Mouse (Mus musculus) lung, embryonic 15.5 days (tissue): ENCODE measurements around the gene Pdzk1. TPM values are rescaled to one million over a fixed set of nuclear protein-coding genes. Genes with fewer than 3 reads are reported as not detected.

ENCODE experiments used
- ATAC-seq: fragments of 200-750 bp; cut with Nextera tagmentation; 2 replicates; pipeline ENCODE4 v1.8.0; 2017; ENCODE audit warnings: moderate number of reproducible peaks, borderline replicate concordance; ENCODE audit not compliant: low FRiP score, low TSS enrichment; ENCODE audit errors: extremely low read depth
- H3K27ac ChIP-seq: fragments of 300-500 bp; sonication (generic); 2 replicates; pipeline ENCODE4 v1.5.1; 2015; ENCODE audit warnings: moderate library complexity, mild to moderate bottlenecking, inconsistent platforms
- H3K27me3 ChIP-seq: fragments of 300-500 bp; sonication (generic); 2 replicates; pipeline ENCODE4 v1.6.1; 2015; ENCODE audit warnings: inconsistent platforms
- H3K36me3 ChIP-seq: fragments of 300-500 bp; sonication (generic); 2 replicates; pipeline ENCODE4 v1.6.1; 2015; ENCODE audit warnings: inconsistent platforms
- H3K4me1 ChIP-seq: fragments of 300-500 bp; sonication (generic); 2 replicates; pipeline ENCODE4 v1.6.1; 2015; ENCODE audit warnings: inconsistent platforms
- H3K4me2 ChIP-seq: fragments of 300-500 bp; sonication (generic); 2 replicates; pipeline ENCODE4 v1.6.1; 2015; ENCODE audit warnings: inconsistent platforms, mild to moderate bottlenecking, moderate library complexity
- H3K4me3 ChIP-seq: fragments of 300-500 bp; sonication (generic); 2 replicates; pipeline ENCODE4 v1.5.1; 2015; ENCODE audit warnings: mild to moderate bottlenecking, inconsistent platforms
- H3K9ac ChIP-seq: fragments of 300-500 bp; sonication (generic); 2 replicates; pipeline ENCODE4 v1.6.1; 2015; ENCODE audit warnings: inconsistent platforms
- H3K9me3 ChIP-seq: fragments of 300-500 bp; sonication (generic); 2 replicates; pipeline ENCODE4 v1.6.1; 2016; ENCODE audit warnings: inconsistent platforms
- WGBS: fragments of 180-500 bp; shearing (Covaris S2); methylation state at CpG from one replicate; pipeline ENCODE4 v1.1.7; 2015; 5-methylcytosine and 5-hydroxymethylcytosine counted together
- polyA plus RNA-seq: library from polyadenylated mRNA; unstranded; fragments of >200 nt; fragmentation: Nextera tagmentation; extraction: Ambion mirVana; gene quantifications from 2 replicates; pipeline ENCODE4 v1.2.1, GENCODE M21; 2015

Gene Pdzk1
- polyA plus RNA-seq, result 0.14 and 0.42 TPM in 2 replicates

GRCm38 (mm10) chr3:96828984-96829383 is at the start of gene Pdzk1, which contains the start of gene Cd160:
Gene Pdzk1, plus strand, starts transcription at chr3:96829284.
Gene Cd160, minus strand, starts transcription at chr3:96829351.
- no peaks in the 10 kb centered on the region for H3K27me3 ChIP-seq
- no peak within 1 kb of the TSS for H3K27ac ChIP-seq
- no peak for ATAC-seq
- no peak within 1 kb of the TSS for H3K4me2 ChIP-seq
- no peaks in the 10 kb centered on the region for H3K36me3 ChIP-seq
- no peak within 1 kb of the TSS for H3K9ac ChIP-seq
- no peaks in the 10 kb centered on the region for H3K9me3 ChIP-seq
- no peaks in the 10 kb centered on the region for H3K4me1 ChIP-seq
- H3K4me3 ChIP-seq, result no peak within 1 kb of the TSS
- WGBS, result 35% methylated on average over 1 of the region's 1 CpGs

DNA sequence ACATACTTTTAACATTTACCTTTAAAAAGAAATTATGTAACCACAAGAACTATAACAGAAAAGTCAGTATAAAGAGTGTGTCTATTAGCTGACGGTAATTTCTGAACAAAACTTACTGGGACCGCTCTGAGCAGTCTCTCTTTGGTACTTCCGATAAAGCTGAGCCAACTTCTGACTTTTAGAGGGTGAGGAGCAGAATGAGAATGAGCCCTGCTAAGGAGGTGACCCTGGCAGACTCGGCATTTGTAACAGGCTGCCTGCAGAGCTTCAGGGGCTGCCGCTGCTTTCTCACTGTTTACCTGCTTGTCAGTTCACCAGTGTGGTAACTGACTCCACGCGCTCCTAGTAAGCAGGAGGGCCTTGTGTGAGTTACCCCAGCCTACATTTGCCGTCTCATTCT is 46.8 kb upstream of the Pdzk1 start:
- Histone ChIP-seq H3K9ac (no peak overlapping the region), H3K27ac (no peak overlapping the region), H3K36me3 (peaks cover 9% of the 10 kb centered on the region; the same call in 1 of the 2 replicates), H3K4me3 (no peak overlapping the region), H3K4me1 (no peaks in the 10 kb centered on the region), H3K9me3 (no peaks in the 10 kb centered on the region), H3K27me3 (no peaks in the 10 kb centered on the region), H3K4me2 (no peak overlapping the region)
- 62% methylated on average over 8 of the region's 8 CpGs for WGBS
- ATAC-seq, result no peak

DNA sequence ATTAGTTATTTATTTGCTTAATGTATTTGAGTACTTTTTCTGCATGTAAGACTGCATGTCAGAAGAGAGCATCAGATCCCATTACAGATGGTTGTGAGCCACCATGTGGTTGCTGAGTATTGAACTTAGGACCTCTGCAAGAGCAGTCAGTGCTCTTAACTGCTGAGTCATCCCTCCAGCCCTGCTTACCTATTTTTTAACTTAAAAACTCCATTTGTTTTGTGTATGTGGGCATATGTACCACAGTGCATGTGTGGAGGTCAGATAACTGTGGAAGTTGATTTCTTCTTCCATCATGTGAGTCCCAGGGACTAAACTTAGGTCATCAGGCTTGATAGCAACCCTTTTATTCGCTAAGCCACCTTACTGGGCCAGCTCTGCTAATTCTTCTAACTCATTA is 41.3 kb upstream of the Pdzk1 start:
- peaks cover 32% of the 10 kb centered on the region for H3K36me3 ChIP-seq
- H3K27me3 ChIP-seq, result no peaks in the 10 kb centered on the region
- H3K4me3 ChIP-seq, result no peak overlapping the region
- ATAC-seq, result no peak
- 86% methylated on average over 1 of the region's 1 CpGs for WGBS
- H3K4me2 ChIP-seq, result no peak overlapping the region
- H3K4me1 ChIP-seq, result no peaks in the 10 kb centered on the region
- H3K9ac ChIP-seq, result no peak overlapping the region
- no peaks in the 10 kb centered on the region for H3K9me3 ChIP-seq
- H3K27ac ChIP-seq, result no peak overlapping the region

DNA sequence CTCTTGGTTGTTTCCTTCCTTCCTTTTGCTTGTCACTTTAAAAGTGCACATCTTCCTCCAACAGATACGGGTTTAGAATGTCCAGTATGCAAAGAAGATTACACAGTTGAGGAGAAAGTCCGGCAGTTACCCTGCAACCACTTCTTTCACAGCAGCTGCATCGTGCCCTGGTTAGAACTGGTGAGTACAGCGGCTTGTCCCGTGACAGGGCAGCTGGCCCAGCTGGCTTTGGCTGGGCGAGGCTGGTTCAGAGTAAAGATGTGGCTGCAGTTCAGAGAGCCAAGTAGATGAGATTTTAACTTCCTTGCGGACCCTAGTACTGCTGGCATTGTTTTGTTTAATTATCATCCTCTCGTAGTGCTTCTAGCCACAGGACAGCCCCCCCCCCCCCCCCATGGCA is 40.6 kb upstream of the Pdzk1 start:
- WGBS, result 81% methylated on average over 8 of the region's 8 CpGs

GRCm38 (mm10) chr3:96800254-96800653 is 28.8 kb upstream of the Pdzk1 start:
- Histone ChIP-seq H3K9ac (no peak overlapping the region), H3K9me3 (no peaks in the 10 kb centered on the region), H3K4me2 (no peak overlapping the region), H3K4me1 (no peaks in the 10 kb centered on the region), H3K27me3 (no peaks in the 10 kb centered on the region), H3K36me3 (peaks cover 5% of the 10 kb centered on the region; the same call in 1 of the 2 replicates), H3K4me3 (no peak overlapping the region), H3K27ac (no peak overlapping the region)
- 75% methylated on average over 11 of the region's 11 CpGs for WGBS
- ATAC-seq, result no peak

More for the DNA sequence above, 40.6 kb upstream of the Pdzk1 start:
- Histone ChIP-seq H3K9me3 (no peaks in the 10 kb centered on the region), H3K4me1 (no peaks in the 10 kb centered on the region), H3K27me3 (no peaks in the 10 kb centered on the region), H3K9ac (no peak overlapping the region), H3K4me3 (no peak overlapping the region), H3K36me3 (peaks cover 32% of the 10 kb centered on the region), H3K4me2 (no peak overlapping the region), H3K27ac (no peak overlapping the region)
- ATAC-seq, result no peak

- no peaks in the 10 kb centered on the region for H3K4me1 ChIP-seq
- H3K4me2 ChIP-seq, result no peak overlapping the region
- no peak for ATAC-seq
- H3K27me3 ChIP-seq, result no peaks in the 10 kb centered on the region
- WGBS, result 26% methylated on average over 1 of the region's 1 CpGs
- no peak overlapping the region for H3K9ac ChIP-seq
- no peak overlapping the region for H3K27ac ChIP-seq
- no peaks in the 10 kb centered on the region for H3K36me3 ChIP-seq
- no peaks in the 10 kb centered on the region for H3K9me3 ChIP-seq
- H3K4me3 ChIP-seq, result no peak overlapping the region
Measured at GRCm38 (mm10) chr3:96802214-96802613, 26.9 kb upstream of the Pdzk1 start.

GRCm38 (mm10) chr3:96808136-96808535 is 20.9 kb upstream of the Pdzk1 start:
- no peak overlapping the region for H3K9ac ChIP-seq
- peaks cover 11% of the 10 kb centered on the region; the same call in 1 of the 2 replicates for H3K27me3 ChIP-seq
- 78% methylated on average over 3 of the region's 3 CpGs for WGBS
- H3K4me3 ChIP-seq, result no peak overlapping the region
- no peak for ATAC-seq
- H3K9me3 ChIP-seq, result no peaks in the 10 kb centered on the region
- H3K4me2 ChIP-seq, result no peak overlapping the region
- no peak overlapping the region for H3K27ac ChIP-seq
- peaks cover 5% of the 10 kb centered on the region for H3K4me1 ChIP-seq
- no peaks in the 10 kb centered on the region for H3K36me3 ChIP-seq

DNA sequence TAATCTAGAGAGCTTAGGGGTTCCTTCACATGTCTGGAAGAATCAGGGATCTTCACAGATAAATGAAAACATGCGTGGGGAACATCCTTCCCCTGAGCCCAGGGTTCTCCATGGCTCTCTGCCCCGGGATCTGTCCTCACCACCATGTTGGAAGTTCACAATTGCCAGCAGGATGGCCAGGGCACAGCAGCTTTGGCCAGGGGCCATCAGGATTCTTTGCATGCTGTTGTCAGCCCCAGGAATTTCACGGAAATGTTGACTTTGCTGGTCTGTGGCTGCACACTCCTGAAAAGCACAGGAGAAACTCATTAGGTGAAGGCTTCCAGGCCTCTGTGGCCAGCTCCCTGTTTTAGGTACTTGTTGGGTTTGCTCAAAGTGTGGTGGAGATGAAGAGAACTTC is 20.4 kb upstream of the Pdzk1 start:
- Histone ChIP-seq H3K4me1 (peaks cover 10% of the 10 kb centered on the region), H3K36me3 (no peaks in the 10 kb centered on the region), H3K4me3 (no peak overlapping the region), H3K4me2 (no peak overlapping the region), H3K27me3 (peaks cover 11% of the 10 kb centered on the region; the same call in 1 of the 2 replicates), H3K27ac (no peak overlapping the region), H3K9me3 (no peaks in the 10 kb centered on the region), H3K9ac (no peak overlapping the region)
- ATAC-seq, result no peak
- WGBS, result 45% methylated on average over 3 of the region's 3 CpGs

DNA sequence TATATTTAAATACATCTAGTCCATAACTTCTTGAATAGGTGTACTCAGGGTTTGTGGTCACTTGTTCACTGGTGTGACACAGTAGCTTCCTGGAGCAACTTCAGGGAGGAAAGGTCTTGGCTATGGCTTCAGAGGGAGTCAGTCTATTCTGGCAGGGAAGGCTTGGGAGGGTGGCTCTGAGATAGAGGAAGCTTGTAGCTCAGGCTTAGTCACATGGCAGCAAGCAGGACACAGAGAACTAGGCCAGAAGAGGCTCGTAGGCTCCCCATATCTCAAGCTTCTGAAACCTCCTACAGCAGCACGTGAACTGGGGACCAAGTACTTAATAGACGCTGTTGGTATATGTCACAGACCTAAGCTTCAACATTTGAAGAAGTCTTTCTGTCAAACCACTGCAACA is 17.9 kb upstream of the Pdzk1 start:
- no peaks in the 10 kb centered on the region for H3K36me3 ChIP-seq
- no peak overlapping the region for H3K27ac ChIP-seq
- H3K4me1 ChIP-seq, result peaks cover 18% of the 10 kb centered on the region
- WGBS, result 80% methylated on average over 3 of the region's 3 CpGs
- H3K4me2 ChIP-seq, result no peak overlapping the region
- no peak for ATAC-seq
- peaks cover 29% of the 10 kb centered on the region for H3K27me3 ChIP-seq
- no peak overlapping the region for H3K9ac ChIP-seq
- no peaks in the 10 kb centered on the region for H3K9me3 ChIP-seq
- no peak overlapping the region for H3K4me3 ChIP-seq

- 24% methylated on average over 20 of the region's 20 CpGs for WGBS
- Histone ChIP-seq H3K27ac (no peak overlapping the region), H3K9ac (no peak overlapping the region), H3K36me3 (no peaks in the 10 kb centered on the region), H3K4me3 (0 out of 2 replicates have a peak overlapping the region, but pooled peaks have one; percentile 7), H3K27me3 (peaks cover 29% of the 10 kb centered on the region), H3K4me2 (peak overlapping the region; percentile 44), H3K9me3 (no peaks in the 10 kb centered on the region), H3K4me1 (peaks cover 18% of the 10 kb centered on the region)
- ATAC-seq, result no peak
Measured at GRCm38 (mm10) chr3:96812395-96813091, 16.5 kb upstream of the Pdzk1 start.

DNA sequence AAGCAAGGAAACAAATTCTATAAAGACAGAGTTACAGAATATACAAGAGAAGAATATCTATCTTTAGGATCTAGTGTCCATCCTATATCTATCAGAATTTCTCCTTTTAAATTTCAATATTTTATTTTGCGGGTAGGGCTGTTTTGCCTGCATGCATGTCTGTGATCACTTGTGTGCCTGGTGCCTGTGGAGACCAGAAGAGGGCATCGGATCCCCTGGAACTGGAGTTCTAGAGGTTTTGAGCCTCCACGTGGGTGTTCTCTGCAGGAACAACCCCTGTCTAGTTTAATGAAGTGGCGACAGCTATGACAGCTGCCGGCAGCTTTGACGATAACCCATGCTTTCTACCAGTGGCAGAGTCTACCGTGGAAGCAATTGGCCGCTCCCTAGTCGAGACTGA is 16.0 kb upstream of the Pdzk1 start:
- H3K27ac ChIP-seq, result no peak overlapping the region
- H3K36me3 ChIP-seq, result no peaks in the 10 kb centered on the region
- H3K27me3 ChIP-seq, result peaks cover 29% of the 10 kb centered on the region
- ATAC-seq, result peak; percentile 72; the same call in 1 of the 2 replicates
- 11% methylated on average over 9 of the region's 9 CpGs for WGBS
- no peaks in the 10 kb centered on the region for H3K9me3 ChIP-seq
- peaks cover 18% of the 10 kb centered on the region for H3K4me1 ChIP-seq
- H3K4me3 ChIP-seq, result no peak overlapping the region
- no peak overlapping the region for H3K9ac ChIP-seq
- peak overlapping the region; percentile 44 for H3K4me2 ChIP-seq

DNA sequence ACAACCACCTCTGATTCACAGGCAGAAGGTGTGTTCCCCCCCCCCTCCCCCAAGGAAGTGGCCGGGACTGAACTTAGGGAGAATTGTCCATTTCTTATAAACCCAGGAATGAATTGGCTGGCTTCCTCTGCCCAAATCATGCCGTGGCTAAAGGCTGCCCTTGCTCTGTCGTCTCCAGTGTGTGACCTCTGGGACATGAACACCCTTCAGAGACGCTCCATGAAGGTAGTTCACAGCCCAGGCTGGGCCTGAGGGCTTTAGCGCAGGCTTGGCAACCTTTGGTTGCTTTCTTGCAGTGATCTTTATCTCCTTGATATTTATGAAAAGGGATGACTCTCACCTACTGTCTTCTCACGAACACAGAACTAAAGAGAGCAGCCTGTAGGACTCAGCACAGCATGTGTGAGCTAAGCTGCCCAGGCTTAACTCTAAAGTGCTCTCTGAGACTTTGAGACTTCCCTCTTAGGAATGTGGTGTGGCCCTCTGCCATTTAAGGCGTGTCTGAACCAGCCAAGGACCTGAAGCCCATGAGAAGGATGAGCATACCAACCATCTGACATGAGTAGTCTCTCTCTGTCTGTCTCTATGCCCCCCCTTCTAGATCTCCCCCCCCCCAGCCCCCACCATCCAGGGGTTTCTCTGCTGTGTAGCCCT is 15.4 kb upstream of the Pdzk1 start:
- no peak overlapping the region for H3K27ac ChIP-seq
- H3K27me3 ChIP-seq, result peaks cover 29% of the 10 kb centered on the region
- H3K9ac ChIP-seq, result no peak overlapping the region
- H3K4me2 ChIP-seq, result peak overlapping the region; percentile 44
- ATAC-seq, result peak; percentile 55
- no peak overlapping the region for H3K4me3 ChIP-seq
- 21% methylated on average over 7 of the region's 7 CpGs for WGBS
- H3K9me3 ChIP-seq, result no peaks in the 10 kb centered on the region
- H3K4me1 ChIP-seq, result peaks cover 18% of the 10 kb centered on the region
- H3K36me3 ChIP-seq, result no peaks in the 10 kb centered on the region
